Mouse (Mus musculus): ENCODE results near the gene Ccnt1. TPM values are rescaled to one million over a fixed set of nuclear protein-coding genes. Genes with fewer than 3 reads are reported as not detected.

Gene Ccnt1
- polyA plus RNA-seq, 1 experiment from 2014 or later: 44.9 TPM

GRCm38 (mm10) chr15:98568256-98569033 is 2.3 kb downstream of the Ccnt1 start:
- WGBS: 6% methylated on average over 22 of the region's 22 CpGs
- Histone ChIP-seq H3K4me1 (ENCODE audit: control insufficient read depth, insufficient read depth, low read length) (peaks cover 22% of the 10 kb centered on the region), H3K36me3 (ENCODE audit: control insufficient read depth, insufficient read depth, low read length) (peaks cover 3% of the 10 kb centered on the region; the same call in 1 of the 2 replicates), H3K27ac (ENCODE audit: low read length) (peak overlapping the region; percentile 94), H3K27me3 (ENCODE audit: control insufficient read depth, insufficient read depth, low read length) (no peaks in the 10 kb centered on the region), H3K9me3 (replicated peaks; ENCODE audit: control insufficient read depth, low read length) (no peaks in the 10 kb centered on the region), H3K4me3 (replicated peaks; ENCODE audit: low read length) (peak overlapping the region; percentile 93), H3K4me2 (ENCODE audit: low read depth, low read length) (peak overlapping the region; percentile 67), H3K9ac (ENCODE audit: low read length) (peak overlapping the region; percentile 92)
- no peak for ATAC-seq (ENCODE audit: insufficient read depth, low FRiP score)

- Histone ChIP-seq H3K27me3 (ENCODE audit: control insufficient read depth, insufficient read depth, low read length) (no peaks in the 10 kb centered on the region), H3K4me1 (ENCODE audit: control insufficient read depth, insufficient read depth, low read length) (peaks cover 22% of the 10 kb centered on the region), H3K27ac (ENCODE audit: low read length) (peak overlapping the region; percentile 97), H3K9ac (ENCODE audit: low read length) (peak overlapping the region; percentile 94), H3K36me3 (ENCODE audit: control insufficient read depth, insufficient read depth, low read length) (peaks cover 6% of the 10 kb centered on the region; the same call in 1 of the 2 replicates), H3K9me3 (replicated peaks; ENCODE audit: control insufficient read depth, low read length) (no peaks in the 10 kb centered on the region), H3K4me3 (replicated peaks; ENCODE audit: low read length) (peak overlapping the region; percentile 93), H3K4me2 (ENCODE audit: low read depth, low read length) (peak overlapping the region; percentile 97)
- ATAC-seq (ENCODE audit: insufficient read depth, low FRiP score): peak; percentile 97
- WGBS: under 1% methylated on average over 88 of the region's 88 CpGs
Measured at GRCm38 (mm10) chr15:98567278-98568134, 3.2 kb downstream of the Ccnt1 start.

GRCm38 (mm10) chr15:98566973-98567277 is 3.8 kb downstream of the Ccnt1 start:
- H3K9ac ChIP-seq (ENCODE audit: low read length): peak overlapping the region; percentile 94
- H3K4me1 ChIP-seq (ENCODE audit: control insufficient read depth, insufficient read depth, low read length): peaks cover 22% of the 10 kb centered on the region
- WGBS: under 1% methylated on average over 15 of the region's 15 CpGs
- H3K27me3 ChIP-seq (ENCODE audit: control insufficient read depth, insufficient read depth, low read length): no peaks in the 10 kb centered on the region
- peak overlapping the region; percentile 97 for H3K27ac ChIP-seq (ENCODE audit: low read length)
- no peak for ATAC-seq (ENCODE audit: insufficient read depth, low FRiP score)
- peaks cover 6% of the 10 kb centered on the region; the same call in 1 of the 2 replicates for H3K36me3 ChIP-seq (ENCODE audit: control insufficient read depth, insufficient read depth, low read length)
- H3K4me2 ChIP-seq (ENCODE audit: low read depth, low read length): peak overlapping the region; percentile 97
- peak overlapping the region; percentile 93 for H3K4me3 ChIP-seq (replicated peaks; ENCODE audit: low read length)
- H3K9me3 ChIP-seq (replicated peaks; ENCODE audit: control insufficient read depth, low read length): no peaks in the 10 kb centered on the region

GRCm38 (mm10) chr15:98557186-98557585 is 13.5 kb downstream of the Ccnt1 start:
- ATAC-seq (ENCODE audit: insufficient read depth, low FRiP score): no peak
- Histone ChIP-seq H3K27ac (ENCODE audit: low read length) (no peak overlapping the region), H3K4me1 (ENCODE audit: control insufficient read depth, insufficient read depth, low read length) (no peaks in the 10 kb centered on the region), H3K9ac (ENCODE audit: low read length) (no peak overlapping the region), H3K36me3 (ENCODE audit: control insufficient read depth, insufficient read depth, low read length) (peaks cover 14% of the 10 kb centered on the region; the same call in 1 of the 2 replicates), H3K4me3 (replicated peaks; ENCODE audit: low read length) (no peak overlapping the region), H3K9me3 (replicated peaks; ENCODE audit: control insufficient read depth, low read length) (no peaks in the 10 kb centered on the region), H3K4me2 (ENCODE audit: low read depth, low read length) (no peak overlapping the region), H3K27me3 (ENCODE audit: control insufficient read depth, insufficient read depth, low read length) (no peaks in the 10 kb centered on the region)
- 90% methylated on average over 5 of the region's 5 CpGs for WGBS

GRCm38 (mm10) chr15:98555881-98556280 is 14.8 kb downstream of the Ccnt1 start:
- 96% methylated on average over 4 of the region's 4 CpGs for WGBS
- peaks cover 20% of the 10 kb centered on the region; the same call in 1 of the 2 replicates for H3K36me3 ChIP-seq (ENCODE audit: control insufficient read depth, insufficient read depth, low read length)

GRCm38 (mm10) chr15:98552758-98553157 is 18.0 kb downstream of the Ccnt1 start:
- Histone ChIP-seq H3K36me3 (ENCODE audit: control insufficient read depth, insufficient read depth, low read length) (peaks cover 17% of the 10 kb centered on the region; the same call in 1 of the 2 replicates), H3K4me2 (ENCODE audit: low read depth, low read length) (no peak overlapping the region), H3K9ac (ENCODE audit: low read length) (no peak overlapping the region), H3K4me3 (replicated peaks; ENCODE audit: low read length) (no peak overlapping the region), H3K9me3 (replicated peaks; ENCODE audit: control insufficient read depth, low read length) (no peaks in the 10 kb centered on the region), H3K27me3 (ENCODE audit: control insufficient read depth, insufficient read depth, low read length) (no peaks in the 10 kb centered on the region), H3K27ac (ENCODE audit: low read length) (no peak overlapping the region), H3K4me1 (ENCODE audit: control insufficient read depth, insufficient read depth, low read length) (no peaks in the 10 kb centered on the region)
- WGBS: 90% methylated on average over 2 of the region's 2 CpGs
- ATAC-seq (ENCODE audit: insufficient read depth, low FRiP score): no peak

More at GRCm38 (mm10) chr15:98555881-98556280, 14.8 kb downstream of the Ccnt1 start:
- Histone ChIP-seq H3K4me3 (replicated peaks; ENCODE audit: low read length) (no peak overlapping the region), H3K9ac (ENCODE audit: low read length) (no peak overlapping the region), H3K9me3 (replicated peaks; ENCODE audit: control insufficient read depth, low read length) (no peaks in the 10 kb centered on the region), H3K4me1 (ENCODE audit: control insufficient read depth, insufficient read depth, low read length) (no peaks in the 10 kb centered on the region), H3K4me2 (ENCODE audit: low read depth, low read length) (no peak overlapping the region), H3K27ac (ENCODE audit: low read length) (no peak overlapping the region), H3K27me3 (ENCODE audit: control insufficient read depth, insufficient read depth, low read length) (no peaks in the 10 kb centered on the region)
- no peak for ATAC-seq (ENCODE audit: insufficient read depth, low FRiP score)

GRCm38 (mm10) chr15:98546843-98547242 is 23.9 kb downstream of the Ccnt1 start:
- Histone ChIP-seq H3K9me3 (replicated peaks; ENCODE audit: control insufficient read depth, low read length) (no peaks in the 10 kb centered on the region), H3K4me3 (replicated peaks; ENCODE audit: low read length) (no peak overlapping the region), H3K27ac (ENCODE audit: low read length) (no peak overlapping the region), H3K9ac (ENCODE audit: low read length) (no peak overlapping the region), H3K36me3 (ENCODE audit: control insufficient read depth, insufficient read depth, low read length) (peaks cover 23% of the 10 kb centered on the region), H3K4me2 (ENCODE audit: low read depth, low read length) (no peak overlapping the region), H3K27me3 (ENCODE audit: control insufficient read depth, insufficient read depth, low read length) (no peaks in the 10 kb centered on the region), H3K4me1 (ENCODE audit: control insufficient read depth, insufficient read depth, low read length) (no peaks in the 10 kb centered on the region)
- no peak for ATAC-seq (ENCODE audit: insufficient read depth, low FRiP score)
- WGBS: 92% methylated on average over 5 of the region's 5 CpGs

GRCm38 (mm10) chr15:98545151-98545550 is 25.6 kb downstream of the Ccnt1 start:
- no peaks in the 10 kb centered on the region for H3K4me1 ChIP-seq (ENCODE audit: control insufficient read depth, insufficient read depth, low read length)
- 90% methylated on average over 3 of the region's 3 CpGs for WGBS
- no peak overlapping the region for H3K4me2 ChIP-seq (ENCODE audit: low read depth, low read length)
- ATAC-seq (ENCODE audit: insufficient read depth, low FRiP score): no peak
- no peak overlapping the region for H3K4me3 ChIP-seq (replicated peaks; ENCODE audit: low read length)
- H3K36me3 ChIP-seq (ENCODE audit: control insufficient read depth, insufficient read depth, low read length): peaks cover 18% of the 10 kb centered on the region
- no peak overlapping the region for H3K9ac ChIP-seq (ENCODE audit: low read length)
- H3K9me3 ChIP-seq (replicated peaks; ENCODE audit: control insufficient read depth, low read length): no peaks in the 10 kb centered on the region
- no peak overlapping the region for H3K27ac ChIP-seq (ENCODE audit: low read length)
- H3K27me3 ChIP-seq (ENCODE audit: control insufficient read depth, insufficient read depth, low read length): no peaks in the 10 kb centered on the region

GRCm38 (mm10) chr15:98543341-98543740 is 27.4 kb downstream of the Ccnt1 start:
- Histone ChIP-seq H3K27ac (ENCODE audit: low read length) (no peak overlapping the region), H3K36me3 (ENCODE audit: control insufficient read depth, insufficient read depth, low read length) (peaks cover 18% of the 10 kb centered on the region), H3K9ac (ENCODE audit: low read length) (no peak overlapping the region), H3K9me3 (replicated peaks; ENCODE audit: control insufficient read depth, low read length) (no peaks in the 10 kb centered on the region), H3K27me3 (ENCODE audit: control insufficient read depth, insufficient read depth, low read length) (no peaks in the 10 kb centered on the region), H3K4me1 (ENCODE audit: control insufficient read depth, insufficient read depth, low read length) (no peaks in the 10 kb centered on the region), H3K4me2 (ENCODE audit: low read depth, low read length) (no peak overlapping the region), H3K4me3 (replicated peaks; ENCODE audit: low read length) (no peak overlapping the region)
- 89% methylated on average over 4 of the region's 4 CpGs for WGBS
- ATAC-seq (ENCODE audit: insufficient read depth, low FRiP score): no peak

All from stomach, embryonic 16.5 days (tissue).